Mouse (Mus musculus): Measurements from ENCODE around the gene 1810010D01Rik.

1810010D01Rik gene

DNA sequence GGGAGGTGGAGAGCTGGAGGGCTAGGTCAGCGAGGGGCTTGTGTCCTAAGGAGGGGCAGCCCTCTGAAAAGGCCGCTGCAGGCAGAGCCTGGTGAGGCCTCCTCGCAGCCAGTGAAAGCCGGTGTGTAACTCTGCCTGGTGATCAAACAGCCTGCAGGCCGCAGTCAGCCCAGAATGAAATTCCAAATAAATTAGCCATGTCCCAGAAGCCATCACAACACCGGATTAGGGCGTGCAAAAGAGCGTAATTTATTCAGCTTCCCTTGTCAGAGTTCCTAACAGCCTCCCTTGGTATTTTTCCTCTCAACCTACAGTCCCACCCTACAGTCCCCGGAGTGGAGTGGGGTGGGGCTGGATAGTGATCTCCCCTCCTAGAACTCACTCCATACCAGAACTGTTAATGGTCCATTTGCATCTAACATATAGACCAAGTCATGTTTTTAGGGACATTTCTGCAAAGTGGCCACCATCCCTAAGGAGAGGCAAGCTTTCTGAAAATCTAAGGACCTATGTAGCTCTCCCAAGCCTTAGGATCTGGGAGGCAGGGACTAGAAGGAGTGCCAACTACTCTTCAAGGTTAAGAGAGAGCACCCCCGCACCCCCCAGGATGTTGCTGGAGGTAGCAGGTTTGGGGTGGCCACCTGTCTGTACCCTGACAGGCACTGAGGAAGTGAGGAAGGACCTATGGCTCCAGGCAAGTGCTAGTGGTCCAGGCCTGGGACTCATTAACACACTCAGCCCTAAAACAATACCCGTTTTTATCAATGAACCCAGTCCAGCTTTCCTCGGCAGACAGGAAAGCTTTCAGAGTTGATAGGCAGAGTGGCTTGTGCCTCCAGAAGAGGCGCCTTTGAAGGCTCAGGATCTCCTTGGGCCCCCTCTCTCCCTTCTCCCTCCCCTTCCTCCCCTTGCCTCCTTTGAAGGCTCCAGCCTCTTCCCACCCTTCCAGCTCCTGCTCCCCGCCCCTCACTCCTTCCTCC, 4.1 kb upstream of the 1810010D01Rik start:
- DNase-seq (ENCODE audit: low spot score in 2 of 2): no peak

DNA sequence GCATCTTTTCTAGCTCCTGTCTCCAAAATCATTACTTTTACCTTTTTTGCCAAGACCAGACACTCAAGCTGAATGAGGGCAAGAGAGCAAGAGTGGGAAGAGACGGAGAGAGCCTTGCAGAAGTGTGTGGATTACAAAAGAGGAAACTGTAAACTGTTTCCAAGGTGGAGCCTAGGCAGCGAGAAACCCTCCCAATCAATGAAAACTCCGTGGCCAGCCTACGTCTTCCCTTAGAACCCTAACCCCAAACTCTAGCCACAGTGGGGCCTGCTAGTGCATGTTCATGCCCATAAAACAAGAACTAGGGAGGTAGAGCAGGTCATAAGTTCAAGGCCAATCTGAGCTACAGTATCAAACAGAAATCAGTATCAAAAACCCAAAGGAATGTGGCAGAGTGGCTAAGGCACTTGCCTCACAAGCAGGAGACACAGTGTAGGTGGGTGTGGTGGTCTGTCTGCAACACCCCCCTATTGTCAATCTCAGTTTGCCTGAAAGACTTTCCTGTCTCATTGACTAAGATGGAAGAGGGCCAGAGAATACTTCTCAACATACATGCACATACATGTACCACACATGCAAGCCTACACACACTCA, 2.7 kb upstream of the 1810010D01Rik start:
- DNase-seq (ENCODE audit: low spot score in 2 of 2): no peak

DNA sequence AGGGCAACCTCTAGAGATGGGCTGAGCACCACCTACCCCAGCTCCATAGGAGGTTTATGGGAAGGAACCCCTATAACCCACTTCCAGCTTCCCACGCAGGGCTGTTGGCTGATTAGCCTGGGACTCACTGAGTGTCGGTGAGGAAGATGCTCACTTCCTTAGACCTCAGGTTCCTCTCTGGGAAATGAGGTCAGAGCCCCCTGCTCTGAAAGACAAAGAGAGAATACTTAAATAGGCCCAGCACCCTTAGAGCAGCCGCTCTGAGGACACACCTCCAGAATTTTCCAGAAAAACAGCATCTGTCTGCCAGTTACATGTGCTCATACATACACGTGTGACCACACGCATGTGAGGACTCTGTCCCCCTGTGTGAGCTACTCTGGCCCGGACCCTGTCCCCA, 1.1 kb downstream of the 1810010D01Rik start:
- DNase-seq (ENCODE audit: low spot score in 2 of 2): no peak

DNA sequence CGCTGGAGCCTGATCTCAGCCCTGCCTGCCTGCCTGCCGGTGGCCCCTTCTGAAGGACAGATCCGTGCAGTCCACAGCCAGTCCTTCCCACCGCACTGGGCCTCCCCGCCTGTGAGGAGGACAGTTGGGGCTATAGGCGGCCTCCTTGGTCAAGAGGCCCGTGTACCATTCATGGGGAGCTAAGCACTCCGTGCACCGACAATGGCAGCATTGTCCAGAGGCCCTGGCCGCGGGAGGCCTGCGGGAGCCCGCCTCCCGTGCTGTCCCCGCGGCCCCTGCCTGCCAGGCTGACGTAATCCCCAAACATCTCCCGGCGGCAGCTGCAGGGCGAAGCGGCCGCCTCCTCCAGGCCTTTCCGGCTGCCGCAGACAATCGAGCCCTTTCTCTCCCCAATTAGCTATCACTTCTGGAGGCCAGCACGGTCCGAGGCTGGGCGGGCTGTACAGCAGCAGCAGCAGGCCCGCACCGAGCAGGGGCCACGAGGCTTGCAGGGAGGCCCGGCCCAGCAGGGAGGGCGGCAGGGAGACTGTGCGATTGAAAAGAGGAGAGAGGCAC, 1.8 kb downstream of the 1810010D01Rik start:
- peak; percentile 41 to 64 for DNase-seq (ENCODE audit: low spot score in 2 of 2)

DNA sequence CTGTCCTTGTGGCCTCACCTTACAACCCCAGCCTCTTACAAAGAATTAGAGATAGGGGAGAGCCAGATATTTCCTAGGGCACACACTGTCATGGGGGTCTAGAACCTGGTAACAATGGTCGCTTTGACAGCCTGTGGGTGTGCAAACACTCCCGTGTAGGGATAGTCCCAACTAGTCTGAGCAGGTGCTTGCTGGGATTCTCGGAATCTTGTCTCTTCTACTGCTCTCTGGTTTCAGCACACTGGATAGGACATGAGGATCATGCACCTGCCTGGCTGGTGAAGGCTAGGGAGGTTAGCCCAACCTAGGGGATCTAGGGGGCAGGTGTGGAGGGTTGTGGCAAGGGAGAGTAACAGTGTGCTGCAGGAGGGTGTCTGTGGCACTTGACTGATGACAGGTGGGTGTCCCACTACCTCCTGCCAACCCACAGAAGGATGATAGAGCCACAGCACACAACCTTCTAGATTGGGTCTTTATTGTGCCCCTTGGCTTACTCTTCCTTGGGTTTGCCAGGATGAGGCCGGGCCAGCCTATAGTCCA, 2.5 kb downstream of the 1810010D01Rik start:
- DNase-seq (ENCODE audit: low spot score in 2 of 2): no peak

DNA sequence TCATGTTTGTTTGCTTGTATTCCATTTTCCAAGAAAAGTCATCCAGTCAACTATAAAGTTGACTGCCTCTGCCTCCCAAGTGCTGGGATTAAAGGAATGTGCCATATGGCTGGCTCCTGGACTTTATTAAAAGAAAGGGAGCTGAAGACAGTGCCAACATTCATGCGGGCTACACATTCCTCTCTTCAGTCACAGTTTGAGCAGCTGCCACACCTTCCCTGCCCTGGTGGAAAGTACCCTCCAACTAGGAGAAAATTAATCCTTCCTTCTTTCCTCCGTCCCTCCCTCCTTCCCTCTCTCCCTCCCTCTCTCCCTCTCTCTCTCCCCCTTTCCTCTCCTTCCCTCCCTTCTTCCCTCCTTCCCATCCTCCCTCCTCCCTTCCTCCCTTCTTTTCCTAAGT, 8.2 kb downstream of the 1810010D01Rik start:
- DNase-seq (ENCODE audit: low spot score in 2 of 2): no peak

DNA sequence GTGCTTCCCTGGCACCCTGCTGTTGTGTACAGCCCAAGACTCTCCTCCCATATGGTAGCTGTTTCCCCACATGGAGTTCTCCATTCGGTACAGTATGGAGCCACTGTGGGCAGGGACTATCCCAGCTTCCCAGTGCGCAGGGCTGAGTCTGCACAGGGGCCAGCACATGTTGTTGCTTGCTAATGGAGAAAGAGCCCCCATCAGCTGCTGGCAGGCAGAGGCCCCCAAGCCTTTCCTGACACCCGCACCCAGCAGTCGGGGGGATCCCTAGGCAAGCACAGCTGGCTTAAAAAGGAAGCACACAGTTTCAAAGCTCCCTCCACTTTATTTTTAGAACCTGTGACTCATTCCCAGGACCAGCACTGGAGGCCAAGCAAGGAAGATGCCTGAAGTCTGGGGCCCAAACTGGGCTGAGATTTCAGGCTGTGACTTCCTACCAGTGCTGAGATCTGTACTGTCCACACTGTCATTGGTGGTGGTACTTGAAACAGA, 9.7 kb downstream of the 1810010D01Rik start:
- DNase-seq (ENCODE audit: low spot score in 2 of 2): peak; percentile 62 to 64

DNA sequence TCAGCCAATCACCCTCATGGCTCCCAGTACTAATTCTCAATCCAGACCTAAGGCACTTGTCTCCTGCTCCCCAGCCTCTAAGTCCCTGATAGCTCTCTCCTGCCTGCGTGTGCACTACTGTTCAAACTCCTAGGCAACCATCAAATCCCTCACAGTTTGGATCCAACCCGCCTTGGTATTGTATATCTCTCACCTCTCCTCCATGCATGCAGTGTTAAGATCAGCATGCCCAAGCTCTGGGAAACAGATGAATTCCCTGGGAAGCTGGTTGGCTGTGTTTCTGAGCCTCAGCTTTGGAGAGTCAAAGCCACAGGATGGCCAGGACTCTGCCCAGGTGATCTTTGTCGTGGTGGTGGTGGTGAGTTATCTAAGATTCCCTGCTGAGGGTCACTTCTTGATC, 10.2 kb downstream of the 1810010D01Rik start:
- no peak for DNase-seq (ENCODE audit: low spot score in 2 of 2)

DNA sequence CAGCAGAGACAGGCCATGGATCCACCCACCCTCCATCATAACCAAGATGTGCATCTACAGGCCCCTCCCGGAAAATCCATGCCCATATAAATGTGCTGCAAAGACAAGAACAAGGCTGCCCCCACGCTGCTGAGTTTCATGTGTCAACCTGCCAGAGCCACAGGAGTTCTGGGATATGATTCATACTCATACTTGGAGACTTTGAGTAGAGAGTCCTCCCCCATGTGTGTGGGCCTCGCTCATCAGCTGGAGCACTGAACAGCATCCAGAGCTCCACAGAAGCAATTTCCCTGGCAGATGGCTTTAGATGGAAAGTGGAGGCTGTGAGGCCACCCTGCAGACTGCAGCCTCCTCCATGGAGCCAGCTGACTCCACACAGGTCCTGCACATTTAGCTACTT, 10.9 kb downstream of the 1810010D01Rik start:
- DNase-seq (ENCODE audit: low spot score in 2 of 2): peak; percentile 91 to 93

DNA sequence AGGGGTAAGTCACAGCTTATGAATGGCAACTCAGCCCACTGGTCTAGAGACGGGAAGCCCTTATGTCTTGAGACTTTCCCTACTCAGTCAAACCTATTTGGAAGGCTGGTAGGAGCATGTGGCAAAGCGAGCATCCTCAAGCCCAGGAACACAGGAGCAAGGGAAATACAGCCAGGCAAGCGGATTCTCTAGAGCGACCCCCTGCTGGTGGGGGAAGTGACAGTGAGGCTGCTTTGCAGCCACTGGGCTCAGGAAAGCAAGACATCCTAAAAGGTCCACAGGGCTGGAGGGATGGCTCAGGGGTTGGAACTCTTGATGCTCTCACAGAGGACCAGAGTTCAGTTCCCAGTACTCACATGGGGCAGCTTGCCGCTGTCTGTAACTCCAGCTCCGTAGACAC, 11.6 kb downstream of the 1810010D01Rik start:
- no peak for DNase-seq (ENCODE audit: low spot score in 2 of 2)

DNA sequence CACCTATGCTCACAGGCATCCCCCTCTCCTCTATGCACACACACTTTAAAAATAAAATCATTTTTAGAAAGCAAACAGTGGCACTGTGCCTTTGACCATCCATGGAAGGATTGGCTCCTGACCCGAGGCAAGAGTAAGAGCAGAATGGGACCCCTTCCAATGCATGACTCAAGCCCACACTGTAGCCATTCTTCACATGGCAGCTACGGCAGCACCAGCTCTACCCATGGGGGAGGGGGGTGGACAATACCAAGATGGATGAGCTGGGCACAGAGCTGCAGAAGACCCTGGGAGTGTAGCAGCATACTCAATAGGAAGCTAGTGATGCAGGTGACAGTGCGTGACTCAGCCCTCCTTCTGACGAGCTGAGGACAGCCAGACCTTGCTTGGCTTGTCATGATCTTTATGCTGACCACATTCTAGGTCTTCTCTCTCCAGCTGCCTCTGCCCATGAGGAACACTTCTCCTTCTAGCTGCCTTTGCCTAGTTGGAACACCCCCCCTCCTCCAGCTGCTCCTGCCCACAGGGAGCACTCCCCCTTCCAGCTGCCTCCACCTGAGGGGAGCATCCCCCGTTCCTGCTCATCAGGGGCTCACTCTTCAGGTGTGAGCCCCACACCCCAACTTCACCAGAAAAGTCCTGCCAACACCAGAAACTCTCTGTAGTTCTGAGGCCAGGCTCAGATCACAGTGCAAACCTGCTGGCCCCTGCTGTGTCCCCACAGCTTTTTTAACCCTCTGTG, 12.6 kb downstream of the 1810010D01Rik start:
- no peak for DNase-seq (ENCODE audit: low spot score in 2 of 2)

DNA sequence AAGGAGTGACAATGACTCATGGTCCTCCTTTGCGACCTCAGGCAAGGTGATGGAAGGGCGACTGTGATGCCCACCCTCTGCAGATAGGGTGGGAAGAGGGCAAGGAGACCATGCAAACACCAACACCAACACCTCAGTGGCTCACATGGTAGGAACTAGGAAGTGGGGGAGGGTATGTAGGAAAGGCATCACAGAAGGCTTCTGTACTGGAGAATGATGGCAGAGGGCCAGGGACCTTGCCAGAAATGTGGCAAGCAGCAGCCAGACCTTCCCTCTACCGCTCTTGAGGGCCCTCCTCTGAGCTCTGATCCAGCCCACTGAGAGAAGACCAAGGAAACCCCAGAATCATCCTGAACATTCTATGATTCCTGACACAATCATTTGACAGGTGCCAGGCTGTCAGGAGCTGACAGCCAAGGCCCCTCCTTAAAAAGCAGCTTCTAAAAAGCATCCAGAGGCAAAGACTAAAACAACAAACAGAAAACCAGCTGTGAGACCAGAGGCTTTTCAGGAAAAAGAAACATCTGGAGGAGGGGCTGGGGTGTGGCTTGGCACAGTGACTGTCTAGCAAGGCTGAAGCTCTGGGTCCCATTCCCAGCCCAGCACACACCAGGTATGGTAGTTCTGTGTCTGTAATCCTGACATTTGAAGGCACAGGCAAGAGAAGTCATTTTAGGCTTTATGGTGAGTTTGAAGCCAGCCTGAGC, 13.3 kb downstream of the 1810010D01Rik start:
- DNase-seq (ENCODE audit: low spot score in 2 of 2): peak in 1 of 2 experiments; percentile 38

DNA sequence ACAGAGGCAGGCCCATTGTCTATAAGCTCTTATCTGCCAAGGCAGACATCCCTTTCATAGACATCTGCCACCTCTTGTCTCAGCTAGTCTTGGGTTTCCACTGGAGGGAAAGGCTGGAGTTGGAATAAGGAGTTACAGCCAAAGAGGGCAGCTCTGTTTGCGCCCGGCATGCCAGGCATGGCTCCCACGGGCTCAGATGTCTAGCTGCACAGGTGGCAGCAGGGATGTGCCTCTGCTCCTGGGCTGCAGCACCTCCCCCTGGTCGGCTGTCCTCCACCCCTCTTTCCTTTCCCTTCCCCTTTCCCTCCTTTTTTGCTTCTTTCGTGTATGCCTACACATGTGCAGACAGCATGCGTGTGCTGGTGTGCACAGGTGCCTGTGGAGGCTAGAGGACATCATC, 15.1 kb downstream of the 1810010D01Rik start:
- no peak for DNase-seq (ENCODE audit: low spot score in 2 of 2)

DNA sequence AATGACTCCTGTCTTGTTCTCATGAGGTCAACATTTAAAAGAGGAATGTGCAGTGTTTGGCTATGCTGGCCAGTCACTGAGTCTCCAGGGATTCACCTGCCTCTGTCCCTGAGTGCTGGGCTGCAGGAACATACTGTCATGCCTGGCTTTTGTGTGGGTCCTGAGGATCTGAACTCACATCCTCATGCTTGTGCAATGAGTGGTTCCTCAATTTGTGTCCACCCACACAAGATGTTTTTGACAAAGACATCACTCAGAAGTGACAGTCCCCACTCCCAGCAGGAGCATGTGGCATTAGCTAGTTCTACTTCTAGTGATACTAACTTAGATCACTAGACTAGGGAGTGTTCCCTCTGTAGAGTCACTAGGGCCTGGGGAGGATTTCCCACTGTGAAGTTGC, 17.4 kb downstream of the 1810010D01Rik start:
- no peak for DNase-seq (ENCODE audit: low spot score in 2 of 2)

DNA sequence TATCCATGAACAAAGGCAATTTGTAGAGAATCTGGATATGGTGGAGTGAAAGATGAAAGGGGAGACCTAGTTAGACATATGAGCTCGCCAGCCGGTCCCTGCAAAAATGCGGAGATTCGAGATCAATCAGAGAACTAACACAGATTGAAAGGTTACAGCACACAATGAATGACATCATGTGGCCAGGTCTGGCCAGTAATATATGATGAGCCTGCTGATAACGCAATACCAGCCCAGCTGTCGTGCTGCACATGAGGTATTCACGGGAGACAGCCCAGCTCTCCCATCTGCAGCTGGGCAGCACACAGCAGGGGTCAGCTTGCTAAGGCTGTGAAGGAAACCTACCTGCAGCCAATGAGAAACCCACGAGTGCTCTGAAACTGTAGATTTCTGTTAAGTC, 18.6 kb downstream of the 1810010D01Rik start:
- no peak for DNase-seq (ENCODE audit: low spot score in 2 of 2)

DNA sequence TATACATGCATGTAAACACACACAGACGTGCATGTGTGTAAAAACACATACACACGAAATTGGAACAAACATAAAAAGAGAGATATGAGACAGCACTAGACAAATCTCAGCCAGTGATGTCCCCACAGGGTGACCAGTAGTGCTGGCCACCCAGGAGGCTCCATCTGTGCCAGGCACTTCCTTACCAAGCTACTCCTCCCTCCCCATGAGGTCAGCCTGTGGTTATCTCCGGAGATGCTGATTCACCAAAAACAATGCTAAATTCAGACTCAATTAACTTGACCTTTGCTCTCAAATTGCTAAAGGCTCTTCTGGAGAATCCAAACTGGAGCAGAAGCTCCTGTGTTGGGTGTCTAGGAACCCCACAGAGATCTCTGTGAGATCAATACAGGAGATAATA, 20.1 kb downstream of the 1810010D01Rik start:
- no peak for DNase-seq (ENCODE audit: low spot score in 2 of 2)

DNA sequence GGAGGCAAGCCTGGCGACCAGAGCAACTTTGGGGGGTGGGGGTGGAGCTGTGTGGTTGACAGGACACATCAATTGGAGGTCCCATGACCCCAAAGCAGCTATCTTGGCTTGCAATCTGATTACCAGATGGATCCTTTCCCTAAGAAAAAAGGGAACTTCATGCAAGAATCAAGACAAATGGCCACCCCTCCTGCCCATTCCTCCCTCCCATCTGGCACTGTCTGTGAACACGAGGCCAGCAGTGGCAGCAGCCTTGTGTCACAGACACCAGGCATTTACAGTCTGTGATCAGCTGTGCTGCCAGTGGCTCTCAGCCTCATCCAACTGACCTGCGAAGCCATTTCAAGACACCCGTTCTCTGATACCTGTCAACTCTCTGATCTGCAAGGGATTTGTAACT, 25.5 kb downstream of the 1810010D01Rik start:
- no peak for DNase-seq (ENCODE audit: low spot score in 2 of 2)

DNA sequence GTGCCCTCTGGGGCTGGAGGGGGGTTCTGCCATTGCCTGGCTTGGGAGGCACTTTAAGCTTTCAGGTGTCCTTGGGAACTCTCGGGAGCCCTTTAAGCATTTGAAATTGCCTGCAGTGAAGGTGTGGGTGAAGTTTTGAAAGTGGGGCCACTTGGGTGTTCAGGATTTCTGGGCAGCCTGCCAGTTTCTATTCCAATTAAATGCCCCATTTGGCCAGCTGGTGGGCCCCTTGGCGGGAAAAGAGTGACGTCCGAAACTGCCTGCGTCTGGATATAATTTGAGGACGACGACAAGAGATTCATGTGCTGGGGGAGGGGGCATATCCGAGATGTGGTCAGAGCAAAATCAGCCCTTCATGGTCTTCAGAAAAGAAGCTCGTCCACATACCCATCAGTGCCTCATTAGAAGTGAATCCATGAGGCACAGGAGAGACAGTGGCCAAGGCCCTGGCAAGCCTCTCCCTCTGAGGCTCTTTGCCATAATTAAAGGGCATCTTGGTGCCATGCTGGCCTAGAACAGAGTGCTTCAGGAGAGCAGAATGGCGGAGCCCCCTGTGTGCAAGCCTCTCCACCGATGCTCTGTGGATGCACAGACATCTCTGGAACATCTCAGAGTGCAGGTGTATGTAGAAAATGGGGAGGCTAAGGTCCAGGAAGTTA, 26.4 kb downstream of the 1810010D01Rik start:
- DNase-seq (ENCODE audit: low spot score in 2 of 2): no peak

DNA sequence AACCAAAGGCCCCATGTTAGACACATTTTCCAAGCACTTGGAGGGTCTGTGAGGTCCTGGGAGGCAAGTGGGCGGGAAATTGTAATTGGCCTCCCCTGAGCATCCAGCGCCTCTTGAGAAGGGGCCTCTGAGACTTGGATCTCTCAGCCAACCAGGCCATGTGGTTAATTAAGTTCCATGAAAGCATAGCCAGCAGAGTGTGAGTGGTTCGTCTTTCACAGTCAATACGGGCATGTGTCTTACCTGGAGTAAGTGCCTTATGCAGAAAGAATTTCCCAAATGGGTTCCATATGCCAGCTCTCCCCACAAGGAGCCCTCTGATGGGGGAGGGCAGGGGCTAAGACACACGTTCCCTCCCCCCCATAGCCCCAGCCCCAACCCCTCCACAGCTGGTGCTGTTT, 28.2 kb downstream of the 1810010D01Rik start:
- no peak for DNase-seq (ENCODE audit: low spot score in 2 of 2)

DNA sequence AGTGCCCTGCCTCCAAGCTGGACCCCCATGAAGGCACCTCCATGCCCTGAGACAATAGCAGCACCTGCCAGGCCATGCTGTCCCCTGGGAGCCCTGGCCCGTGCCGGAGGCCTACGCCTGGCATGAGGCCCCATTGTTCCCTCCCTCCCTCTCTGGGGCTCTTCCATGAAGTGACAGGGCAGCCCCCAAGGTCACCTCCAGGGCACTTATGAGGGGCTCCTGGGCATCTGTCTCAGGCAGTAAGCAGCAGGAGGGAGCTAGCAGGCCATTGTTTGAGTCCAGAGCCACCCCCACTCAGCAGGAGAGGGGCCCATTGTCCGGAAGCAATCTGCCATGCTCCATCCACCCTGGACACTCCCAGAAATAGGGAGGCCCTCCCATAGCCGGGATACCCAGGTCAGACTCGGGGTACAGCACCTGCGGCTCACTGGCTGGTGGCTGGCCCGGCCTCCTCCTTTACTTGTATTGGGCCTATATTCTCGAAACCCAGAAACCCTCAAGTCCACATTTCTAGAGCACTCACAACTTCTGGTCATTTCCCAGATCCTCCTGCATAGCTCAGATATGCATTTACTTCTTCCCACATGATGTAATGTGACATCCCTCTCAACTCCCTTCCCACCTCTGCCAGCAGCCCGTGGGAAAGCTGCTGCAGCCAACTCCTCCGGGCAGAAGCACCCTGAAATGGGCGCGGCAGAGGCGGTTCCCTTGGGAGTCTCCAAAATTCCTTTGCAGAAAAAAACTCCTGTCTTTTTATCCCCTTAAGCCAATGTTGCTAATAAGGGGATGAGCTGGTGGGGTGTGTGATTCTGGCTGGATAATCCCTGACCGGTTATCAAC, 30.9 kb downstream of the 1810010D01Rik start:
- DNase-seq (ENCODE audit: low spot score in 2 of 2): no peak
